Mouse (Mus musculus): Measurements from ENCODE around the gene Ccm2.

Ccm2 gene

DNA sequence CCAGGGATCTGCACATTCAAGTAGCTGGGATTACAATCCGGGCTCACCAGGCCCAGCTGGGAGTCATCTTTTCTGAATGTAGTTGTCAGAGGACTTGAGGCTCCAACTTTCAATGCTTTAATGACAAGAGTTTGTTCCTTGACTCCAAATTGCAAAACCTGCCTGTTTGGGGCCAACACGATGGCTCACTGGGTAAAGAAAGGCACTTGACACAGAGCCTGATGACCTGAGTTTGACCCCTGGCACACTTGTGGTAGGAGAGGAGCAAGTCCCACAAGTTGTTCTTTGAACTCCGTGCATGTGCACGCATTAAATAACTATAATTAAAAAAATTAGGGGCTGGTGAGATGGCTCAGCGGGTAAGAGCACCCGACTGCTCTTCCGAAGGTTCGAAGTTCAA lies 16.7 kb upstream of the Ccm2 start:
- no peak for DNase-seq (ENCODE audit: low read depth, low spot score)

DNA sequence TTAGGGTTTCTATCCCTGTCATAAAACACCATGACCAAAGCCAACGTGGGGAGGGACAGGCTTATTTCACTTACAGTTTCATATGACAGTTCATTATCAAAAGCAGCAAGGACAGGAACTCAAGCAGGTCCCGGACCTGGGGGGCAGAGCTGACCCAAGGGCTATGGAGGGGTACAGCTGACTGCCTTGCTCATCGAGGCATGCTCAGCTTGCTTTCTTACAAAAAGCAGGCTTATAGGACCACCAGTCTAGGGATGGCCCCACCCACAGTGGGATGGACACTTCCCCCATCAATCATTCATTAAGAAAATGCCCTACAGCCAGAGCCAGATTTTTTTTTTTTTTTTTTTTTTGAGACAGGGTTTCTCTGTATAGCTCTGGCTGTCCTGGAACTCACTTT lies 15.9 kb upstream of the Ccm2 start:
- DNase-seq (ENCODE audit: low read depth, low spot score) = no peak

DNA sequence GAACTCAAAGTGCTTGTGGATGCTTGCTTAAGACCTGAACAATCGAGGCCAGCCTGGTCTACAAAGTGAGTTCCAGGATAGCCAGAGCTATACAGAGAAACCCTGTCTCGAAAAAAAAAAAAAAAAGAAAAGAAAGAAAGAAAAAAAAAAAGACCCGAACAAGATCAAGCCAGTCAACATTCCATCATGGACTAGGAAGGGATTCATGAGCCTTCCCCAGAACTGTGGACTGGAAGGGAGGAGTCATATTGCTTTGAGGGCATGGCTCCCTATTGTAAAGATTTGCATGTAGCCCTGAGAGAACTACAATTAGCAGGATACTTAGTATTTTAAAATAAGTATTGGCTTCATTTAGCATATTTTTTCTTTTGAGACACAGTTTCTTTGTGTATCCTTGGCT lies 2.0 kb upstream of the Ccm2 start:
- no peak for DNase-seq (ENCODE audit: low read depth, low spot score)

DNA sequence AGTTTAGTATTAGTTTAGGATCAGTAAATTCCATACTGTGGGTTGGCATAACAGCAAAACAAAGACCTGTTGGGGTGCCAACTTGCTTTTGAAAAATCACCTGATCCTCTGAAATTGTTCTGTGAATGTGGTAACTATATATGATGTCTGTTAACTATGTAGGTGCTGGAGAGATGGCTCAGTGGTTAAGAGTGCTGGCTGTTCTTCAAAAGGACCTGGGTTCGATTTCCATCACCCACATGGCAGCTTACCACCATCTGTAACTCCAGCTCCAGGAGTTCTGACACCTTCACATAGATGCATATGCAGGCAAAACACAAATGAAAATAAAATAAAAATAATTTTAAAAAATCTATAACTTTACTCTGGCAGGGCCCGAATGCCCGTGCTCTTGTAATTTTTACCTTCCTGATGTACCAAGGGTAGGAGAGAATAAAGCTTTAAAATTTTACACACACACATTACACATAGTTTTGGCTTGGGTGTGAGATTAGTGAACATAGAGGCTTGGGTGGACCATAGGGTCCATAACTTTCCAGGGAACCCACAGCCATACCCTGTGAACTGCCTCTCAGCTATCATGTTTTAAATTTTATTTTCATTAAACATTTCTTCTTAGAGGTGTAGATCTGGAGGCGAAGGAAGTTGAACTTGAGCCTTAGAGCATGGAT lies 1.4 kb upstream of the Ccm2 start:
- no peak for DNase-seq (ENCODE audit: low read depth, low spot score)

DNA sequence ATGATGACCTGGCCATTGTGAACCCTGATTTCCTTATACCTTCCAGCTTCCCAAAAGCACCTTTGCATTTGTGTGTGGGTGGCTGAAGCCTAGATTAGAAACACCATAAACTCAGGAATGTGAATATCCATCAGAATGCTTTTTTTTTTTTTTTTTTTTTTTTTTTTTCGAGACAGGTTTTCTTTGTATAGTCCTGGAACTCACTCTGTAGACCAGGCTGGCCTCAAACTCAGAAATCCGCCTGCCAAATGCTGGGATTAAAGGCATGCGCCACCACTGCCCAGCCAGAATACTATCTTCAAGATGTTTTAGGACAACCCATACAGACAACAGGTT lies 862 bp upstream of the Ccm2 start:
- no peak for DNase-seq (ENCODE audit: low read depth, low spot score)

DNA sequence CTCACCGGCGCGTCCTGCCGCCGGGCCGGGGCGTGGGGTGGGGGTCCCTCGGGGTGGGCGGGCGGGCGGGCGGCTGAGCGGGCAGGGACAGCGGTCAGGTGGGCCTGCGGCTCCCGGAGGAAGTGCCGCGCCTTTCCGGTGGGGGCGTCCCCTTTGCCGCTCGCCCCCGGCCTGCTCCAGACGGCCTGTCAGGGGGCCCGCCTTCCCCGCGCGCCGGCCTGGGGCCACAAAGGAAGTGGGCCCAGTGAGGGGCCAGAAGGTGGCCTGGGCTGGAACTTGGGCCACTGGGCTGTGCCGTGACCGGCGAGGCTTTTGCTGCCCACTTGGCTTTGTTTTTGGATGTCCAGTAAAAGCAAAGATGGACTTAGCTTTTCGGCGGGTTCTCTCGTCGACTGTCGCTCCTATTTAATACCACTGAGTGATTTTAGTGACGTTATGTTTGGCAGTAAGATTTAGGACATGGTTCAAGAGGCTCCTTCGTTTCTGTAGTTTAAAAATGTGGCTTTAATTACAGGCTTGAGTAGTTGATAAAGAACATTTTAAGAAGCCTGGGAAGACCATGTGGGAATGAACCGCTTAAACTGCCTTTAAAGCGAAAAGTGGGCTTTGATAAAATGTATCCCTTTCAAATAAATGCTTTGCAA lies 472 bp downstream of the Ccm2 start:
- DNase-seq (ENCODE audit: low read depth, low spot score) = peak; percentile 27

DNA sequence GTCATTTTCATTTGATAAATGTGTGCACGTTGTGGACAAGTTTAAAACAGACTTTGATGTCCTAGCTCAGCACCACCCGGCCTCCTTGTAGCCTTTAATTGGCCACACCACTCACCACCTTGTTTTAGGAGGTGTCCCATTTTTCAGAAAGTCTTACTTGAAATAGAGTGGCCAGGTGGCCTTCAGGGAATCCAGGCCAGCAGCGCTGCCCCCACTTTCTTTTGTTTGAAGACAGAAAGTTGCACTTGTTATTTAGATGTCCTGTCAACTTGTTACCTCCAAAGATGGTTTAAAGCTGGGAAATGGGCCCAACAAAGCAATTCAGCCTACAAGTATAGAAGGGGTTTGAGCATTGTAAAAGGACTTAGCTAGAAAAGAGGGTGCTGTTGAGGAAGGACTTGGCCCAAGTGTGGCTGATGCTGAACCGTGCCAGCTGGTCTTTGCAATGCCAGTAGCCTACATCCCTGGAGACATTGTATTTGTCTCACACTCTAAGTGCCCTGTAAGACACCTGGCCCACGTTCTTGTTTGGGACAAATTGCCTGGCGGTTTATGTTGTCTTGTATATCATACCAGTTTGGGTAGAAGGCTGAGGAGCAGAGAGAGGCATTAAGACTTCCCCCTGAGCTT lies 1.1 kb downstream of the Ccm2 start:
- DNase-seq (ENCODE audit: low read depth, low spot score) = no peak

DNA sequence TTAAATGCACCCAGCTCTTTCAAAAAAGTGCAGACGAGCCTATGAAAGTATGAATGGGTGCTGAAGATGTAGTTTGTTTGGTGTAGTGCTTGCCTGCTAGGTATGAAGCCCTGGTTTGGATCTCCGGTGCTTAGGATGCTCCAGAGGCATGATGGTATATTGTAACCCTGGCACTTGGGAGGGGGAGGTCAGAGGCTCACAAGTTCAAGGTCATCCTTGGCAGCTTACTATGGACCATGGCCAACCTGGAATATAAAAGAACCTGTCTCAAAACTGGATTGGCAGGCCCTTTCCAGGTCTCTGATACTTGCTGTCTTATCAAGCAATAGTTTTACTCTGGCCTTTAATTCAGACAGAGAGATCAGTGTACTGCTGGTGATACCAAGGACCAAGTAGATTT lies 3.1 kb downstream of the Ccm2 start:
- DNase-seq (ENCODE audit: low read depth, low spot score) = no peak

DNA sequence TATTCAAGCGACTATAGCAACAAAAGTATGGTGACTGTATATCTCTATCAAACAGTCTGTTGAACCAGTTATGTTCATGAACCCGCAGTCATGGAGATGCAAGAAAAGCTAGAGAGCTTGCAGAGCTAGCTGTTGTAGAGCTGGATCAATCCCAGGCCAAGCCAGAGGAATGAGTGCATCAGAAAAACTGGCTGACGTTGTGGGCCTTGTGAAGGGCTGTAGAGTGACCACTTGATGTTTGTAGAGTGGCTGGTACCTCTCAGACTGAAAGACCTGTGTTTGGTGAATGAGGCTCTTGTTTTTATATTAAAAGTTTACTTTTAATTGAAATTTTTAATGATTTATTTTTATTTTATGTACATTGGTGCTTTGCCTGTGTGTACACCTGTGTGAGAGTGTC lies 3.5 kb downstream of the Ccm2 start:
- no peak for DNase-seq (ENCODE audit: low read depth, low spot score)

DNA sequence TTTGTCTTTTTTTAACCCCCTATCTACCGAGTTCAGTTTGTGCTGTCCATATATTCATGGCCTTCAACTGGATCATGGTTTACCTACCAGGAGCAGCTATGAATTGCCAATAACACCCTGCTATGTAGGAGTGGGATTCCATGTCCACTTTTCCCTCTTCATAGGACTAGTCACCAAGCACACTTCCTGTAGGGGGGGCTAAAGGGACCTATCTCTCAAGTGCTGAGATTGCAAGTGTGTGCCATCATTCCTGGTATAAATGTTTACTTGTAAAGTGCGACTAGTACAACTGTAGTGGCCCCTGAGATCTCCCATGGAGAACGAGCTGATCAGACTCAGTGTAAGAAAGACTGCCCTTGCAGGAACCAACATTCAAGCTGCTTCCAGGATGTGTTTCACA lies 11.5 kb downstream of the Ccm2 start:
- peak; percentile 27 for DNase-seq (ENCODE audit: low read depth, low spot score)

DNA sequence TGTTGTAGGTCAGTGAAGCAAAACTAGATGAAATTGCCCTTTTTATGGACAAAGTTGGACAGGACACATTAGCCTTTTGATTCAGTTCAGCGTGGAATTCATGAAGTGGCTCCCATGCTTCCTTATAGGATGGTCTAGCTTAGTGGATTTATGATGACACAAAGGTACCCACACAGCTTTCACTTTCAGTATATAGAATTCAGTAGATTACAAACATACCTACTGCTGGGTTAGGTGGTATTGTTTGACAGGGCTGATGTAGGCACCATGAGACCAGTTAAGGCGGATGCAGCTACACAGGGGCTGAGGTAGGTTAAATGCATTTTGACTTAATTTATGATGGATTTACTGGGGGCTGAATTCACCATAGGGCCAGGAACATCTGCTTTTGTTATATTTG lies 13.3 kb downstream of the Ccm2 start:
- no peak for DNase-seq (ENCODE audit: low read depth, low spot score)

DNA sequence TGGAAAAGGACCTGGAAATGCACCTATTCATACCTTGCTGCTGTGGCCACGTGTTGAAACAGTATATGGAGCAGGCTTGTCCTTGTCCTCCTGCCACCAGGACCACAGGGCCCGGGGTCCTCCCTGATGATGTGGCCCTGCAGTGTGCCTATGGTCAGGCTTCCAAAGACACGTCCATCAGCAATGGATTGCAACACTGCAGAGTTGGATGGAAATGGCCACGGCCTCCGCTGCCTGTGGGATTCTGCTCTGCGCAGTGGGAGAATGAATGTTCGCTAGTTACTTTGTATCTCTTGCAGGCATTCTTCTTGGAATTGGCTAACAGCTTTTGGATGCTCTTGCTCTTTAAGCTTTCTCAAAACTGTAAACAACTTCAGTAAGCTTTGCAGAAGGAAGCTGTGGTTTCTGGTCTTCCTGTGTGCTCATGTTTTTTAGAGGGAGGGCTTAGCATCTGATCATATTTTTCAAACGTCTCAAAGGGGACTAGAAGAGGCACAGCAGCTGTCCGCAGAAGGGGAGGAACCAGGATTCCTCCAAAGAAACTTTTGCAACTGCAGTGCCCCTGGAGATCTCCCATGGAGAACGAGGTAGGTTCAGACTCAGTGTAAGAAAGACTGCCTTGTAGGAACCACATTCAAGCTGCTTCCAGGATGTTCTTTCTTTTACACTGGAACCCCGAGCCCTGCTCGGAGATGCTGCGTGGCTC lies 14.1 kb downstream of the Ccm2 start:
- no peak for DNase-seq (ENCODE audit: low read depth, low spot score)

DNA sequence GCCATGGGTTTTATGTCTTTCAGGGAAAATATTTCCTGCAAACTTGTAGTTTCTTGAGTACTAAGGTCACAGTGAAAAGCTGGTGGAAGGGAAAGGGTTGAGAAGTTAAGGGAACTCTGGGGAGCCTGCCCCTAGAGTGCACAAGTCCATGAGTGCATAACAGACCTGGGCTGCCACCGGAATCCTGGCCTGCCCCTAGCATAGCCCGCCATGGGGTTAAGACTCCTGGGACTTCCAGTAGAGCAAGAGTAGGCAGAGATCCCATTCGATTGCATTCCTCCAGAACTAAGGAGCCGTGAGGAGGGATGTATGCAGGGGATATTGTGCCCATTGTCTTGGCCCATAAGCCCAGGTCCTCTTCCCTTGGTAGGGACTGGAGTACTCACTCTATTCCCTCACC lies 14.8 kb downstream of the Ccm2 start:
- DNase-seq (ENCODE audit: low read depth, low spot score) = no peak

DNA sequence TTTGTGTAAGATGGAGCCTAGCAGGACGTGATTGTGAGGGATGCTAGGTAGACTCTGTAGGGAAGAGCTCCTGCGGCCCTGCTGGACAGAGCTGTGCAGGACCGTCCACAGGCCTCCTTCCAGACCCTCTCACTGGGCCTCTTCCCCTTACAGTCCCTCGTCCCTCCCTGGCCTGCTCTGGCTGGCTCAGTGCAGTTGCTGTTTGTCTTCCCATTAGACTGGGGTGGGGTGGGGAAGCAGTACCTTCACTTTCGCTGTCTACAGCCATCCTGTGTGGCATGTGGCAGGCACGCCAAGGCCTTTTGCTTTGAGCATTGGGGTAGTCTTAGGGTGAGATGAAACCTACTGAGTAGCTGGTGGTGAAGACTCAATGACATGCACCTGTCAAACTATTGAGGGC lies 15.7 kb downstream of the Ccm2 start:
- no peak for DNase-seq (ENCODE audit: low read depth, low spot score)

DNA sequence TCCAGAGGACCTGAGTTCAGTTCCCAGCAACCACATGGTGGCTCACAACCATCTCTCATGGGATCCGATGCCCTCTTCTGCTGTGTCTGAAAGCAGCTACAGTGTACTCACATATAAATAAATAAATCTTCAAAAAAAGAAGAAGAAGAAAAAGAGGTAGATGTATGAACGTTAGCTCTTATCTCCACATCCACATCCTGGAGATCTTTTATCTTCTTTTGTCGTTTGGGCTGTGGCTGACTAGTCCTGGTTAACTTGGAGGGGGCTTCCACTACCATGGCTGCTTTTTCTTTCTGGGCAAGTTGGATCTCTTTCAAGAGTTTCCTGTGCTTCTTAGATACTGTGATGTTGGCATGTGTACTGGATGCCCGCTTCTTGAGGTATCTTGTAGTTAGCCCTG lies 16.5 kb downstream of the Ccm2 start:
- no peak for DNase-seq (ENCODE audit: low read depth, low spot score)

DNA sequence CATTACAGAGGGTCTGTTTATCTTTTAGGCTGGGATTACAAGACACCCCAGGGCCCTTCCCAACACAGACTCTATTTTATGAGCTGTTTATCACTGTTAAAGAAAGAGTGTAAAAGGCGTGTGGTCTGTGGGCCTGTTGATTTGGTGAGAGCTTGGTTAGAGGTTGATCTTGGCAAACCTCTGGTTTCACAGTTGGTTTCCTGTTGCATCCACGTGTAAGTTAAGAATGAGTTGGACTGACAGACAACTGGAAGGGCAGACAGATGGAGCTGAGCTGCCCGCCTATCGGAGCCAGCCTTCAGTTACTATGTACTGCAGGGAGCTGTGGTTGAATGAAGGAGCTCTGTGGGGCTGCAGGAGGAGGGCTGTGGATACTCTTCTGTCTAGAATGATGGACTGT lies 19.8 kb downstream of the Ccm2 start:
- no peak for DNase-seq (ENCODE audit: low read depth, low spot score)

DNA sequence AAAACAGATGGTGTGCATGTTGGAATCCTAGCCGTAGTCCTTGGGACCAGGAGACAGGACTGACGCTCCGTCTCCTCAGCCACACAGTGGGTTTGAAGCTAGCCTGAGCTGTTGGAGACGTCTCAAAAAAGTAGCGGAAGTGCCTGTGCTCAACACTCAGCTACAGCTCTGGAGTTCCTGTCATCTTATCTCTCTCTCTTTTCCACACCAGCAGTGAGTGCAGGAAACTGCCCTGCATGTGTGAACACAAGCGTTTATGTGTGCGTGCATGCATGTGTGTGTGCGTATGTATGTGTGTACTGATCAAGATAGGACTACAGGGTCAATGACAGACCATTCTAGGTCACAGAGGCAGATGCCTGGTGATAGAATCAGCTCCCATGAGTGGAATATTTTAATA lies 21.3 kb downstream of the Ccm2 start:
- DNase-seq (ENCODE audit: low read depth, low spot score) = peak; percentile 57

DNA sequence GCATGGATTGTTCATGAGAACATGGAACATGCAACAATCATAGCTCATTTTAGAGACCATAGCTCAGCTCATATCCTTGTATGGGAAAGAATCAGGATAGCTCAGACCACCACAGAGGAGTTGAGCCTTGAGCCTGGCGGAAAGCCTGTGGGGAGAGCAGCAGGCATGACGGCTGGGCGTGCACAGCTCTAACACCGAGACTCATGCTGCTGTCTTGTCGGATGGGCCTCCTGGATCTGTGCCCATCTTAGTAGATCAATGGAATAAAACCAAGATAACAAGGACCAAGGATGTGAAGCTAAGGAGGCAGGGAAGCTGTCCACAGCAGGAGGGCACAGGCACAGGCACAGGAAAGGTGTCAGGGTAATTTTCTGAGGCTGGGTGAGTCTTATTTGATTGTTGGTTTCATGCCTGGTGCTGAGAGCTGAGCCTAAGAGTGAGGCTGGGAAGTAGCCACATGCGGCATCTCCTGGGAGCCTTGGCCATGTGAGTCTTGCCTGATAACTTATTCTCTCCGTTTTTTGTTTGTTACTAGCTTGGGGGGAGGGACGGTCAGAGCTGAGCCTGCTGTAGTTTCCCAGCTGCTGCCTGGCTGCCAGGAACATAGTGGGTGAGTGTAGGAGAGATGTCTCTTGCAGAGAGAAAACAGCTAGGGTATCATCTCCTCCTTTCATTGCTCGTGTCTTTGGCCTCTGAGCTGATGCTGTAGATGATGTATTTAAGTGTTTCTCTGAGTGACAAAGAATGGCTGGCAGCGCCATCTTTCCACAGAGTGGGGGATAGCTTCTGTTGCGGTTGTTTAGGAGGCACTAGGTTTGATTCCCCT lies 22.1 kb downstream of the Ccm2 start:
- peak; percentile 81 for DNase-seq (ENCODE audit: low read depth, low spot score)

DNA sequence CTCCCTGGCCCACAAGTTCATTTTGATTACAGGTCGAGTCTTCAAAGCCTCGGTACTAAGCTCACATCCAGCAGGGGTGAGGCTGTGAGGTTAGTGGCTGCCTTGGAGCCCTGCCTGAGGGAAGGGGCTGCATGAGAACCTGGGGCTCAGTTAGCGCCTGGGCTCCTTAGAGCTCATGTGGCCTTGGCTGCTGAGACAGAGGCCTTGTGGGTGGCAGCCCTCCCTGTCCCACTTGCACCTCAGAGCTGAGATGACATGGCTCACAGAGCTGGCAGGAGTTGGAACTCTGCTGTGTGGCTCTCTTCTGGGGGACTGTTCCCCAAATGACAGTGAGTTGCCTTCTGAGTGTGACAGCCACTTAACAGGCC lies 22.7 kb downstream of the Ccm2 start:
- no peak for DNase-seq (ENCODE audit: low read depth, low spot score)

DNA sequence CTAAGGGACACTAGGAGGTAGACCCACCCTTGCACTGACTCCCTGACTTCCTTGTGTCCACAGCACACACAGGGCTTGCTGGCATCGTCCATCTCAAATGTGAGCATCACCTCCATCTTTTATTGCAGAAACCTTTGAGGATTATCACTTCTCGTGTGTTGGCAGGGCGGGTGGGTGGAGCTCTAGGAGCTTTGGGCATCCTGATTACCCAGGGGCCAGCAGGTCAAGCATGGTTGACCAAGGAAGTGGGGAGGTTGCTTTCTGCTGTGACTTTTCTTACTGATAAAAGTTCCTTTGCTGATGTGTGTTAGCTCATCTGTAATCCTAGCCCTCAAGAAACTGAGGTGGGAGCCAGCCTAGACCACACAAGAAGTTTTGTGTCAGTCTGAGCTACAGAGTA lies 29.5 kb downstream of the Ccm2 start:
- no peak for DNase-seq (ENCODE audit: low read depth, low spot score)

DNA sequence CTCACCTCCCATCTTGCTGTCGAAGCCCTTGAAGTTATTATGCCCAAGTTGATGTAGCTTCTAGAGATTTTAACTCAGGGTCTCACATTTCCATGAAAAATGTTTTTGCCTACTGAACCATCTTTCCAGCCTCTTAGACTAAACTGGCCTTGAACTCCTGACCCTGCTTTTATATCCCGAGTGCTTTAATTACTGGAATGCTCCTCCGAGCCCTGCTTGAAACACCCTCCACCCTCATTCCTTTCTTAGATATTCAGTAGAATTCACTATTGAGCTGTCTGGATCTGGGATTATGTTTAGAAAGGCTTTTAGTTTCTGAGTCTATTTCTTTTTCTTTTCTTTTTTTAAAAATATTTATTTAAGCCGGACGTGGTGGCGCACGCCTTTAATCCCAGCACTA lies 32.7 kb downstream of the Ccm2 start:
- DNase-seq (ENCODE audit: low read depth, low spot score) = no peak
